Mouse (Mus musculus) forebrain, embryonic 16.5 days (tissue): Measurements from ENCODE around the gene Gm17359. TPM values are rescaled to one million over a fixed set of nuclear protein-coding genes. Genes with fewer than 3 reads are reported as not detected.
A peak's percentile ranks its signal among the peaks of the same experiment; 100 is the strongest.

Source experiments
- ATAC-seq: fragments of 200-750 bp; cut with Nextera tagmentation; 2 replicates; pipeline ENCODE4 v1.8.0; 2017; ENCODE audit warnings: mild to moderate bottlenecking, moderate library complexity
- H3K27ac ChIP-seq: fragments of 300-500 bp; sonication (generic); 2 replicates; pipeline ENCODE4 v1.5.1; 2014; ENCODE audit warnings: low read length, control low read depth
- H3K27me3 ChIP-seq: fragments of 300-500 bp; sonication (generic); replicated peaks from 2 replicates; pipeline ENCODE4 v1.6.1; 2014; ENCODE audit warnings: low read length; ENCODE audit not compliant: control insufficient read depth, insufficient read depth
- H3K36me3 ChIP-seq: fragments of 300-500 bp; sonication (generic); 2 replicates; pipeline ENCODE4 v1.6.1; 2014; ENCODE audit not compliant: control insufficient read depth, insufficient read depth
- H3K4me1 ChIP-seq: fragments of 300-500 bp; sonication (generic); replicated peaks from 2 replicates; pipeline ENCODE4 v1.6.1; 2014; ENCODE audit warnings: low read length; ENCODE audit not compliant: control insufficient read depth, insufficient read depth
- H3K4me2 ChIP-seq: fragments of 300-500 bp; sonication (generic); 2 replicates; pipeline ENCODE4 v1.6.1; 2014; ENCODE audit warnings: mild to moderate bottlenecking, low read length, control low read depth
- H3K4me3 ChIP-seq: fragments of 300-500 bp; sonication (generic); replicated peaks from 2 replicates; pipeline ENCODE4 v1.5.1; 2014; ENCODE audit warnings: mild to moderate bottlenecking, low read length, control low read depth
- H3K9ac ChIP-seq: fragments of 300-500 bp; sonication (generic); replicated peaks from 2 replicates; pipeline ENCODE4 v1.6.1; 2014; ENCODE audit warnings: low read depth, low read length, control low read depth
- H3K9me3 ChIP-seq: fragments of 300-500 bp; sonication (generic); 2 replicates; pipeline ENCODE4 v1.6.1; 2016; ENCODE audit warnings: low read length; ENCODE audit not compliant: control insufficient read depth
- WGBS: fragments of 180-500 bp; shearing (Covaris S2); extraction: QIAGEN DNeasy Blood & Tissue Kit; methylation state at CpG from one replicate; pipeline ENCODE4 v1.1.7; 2014; 5-methylcytosine and 5-hydroxymethylcytosine counted together
- polyA plus RNA-seq: library from polyadenylated mRNA; unstranded; fragments of >200 nt; fragmentation: Nextera tagmentation; extraction: Ambion mirVana; gene quantifications from 2 replicates; pipeline ENCODE4 v1.2.1, GENCODE M21; 2015

Gm17359 gene
- 0.14 TPM in 1 of 2 replicates, not detected in the other for polyA plus RNA-seq

DNA sequence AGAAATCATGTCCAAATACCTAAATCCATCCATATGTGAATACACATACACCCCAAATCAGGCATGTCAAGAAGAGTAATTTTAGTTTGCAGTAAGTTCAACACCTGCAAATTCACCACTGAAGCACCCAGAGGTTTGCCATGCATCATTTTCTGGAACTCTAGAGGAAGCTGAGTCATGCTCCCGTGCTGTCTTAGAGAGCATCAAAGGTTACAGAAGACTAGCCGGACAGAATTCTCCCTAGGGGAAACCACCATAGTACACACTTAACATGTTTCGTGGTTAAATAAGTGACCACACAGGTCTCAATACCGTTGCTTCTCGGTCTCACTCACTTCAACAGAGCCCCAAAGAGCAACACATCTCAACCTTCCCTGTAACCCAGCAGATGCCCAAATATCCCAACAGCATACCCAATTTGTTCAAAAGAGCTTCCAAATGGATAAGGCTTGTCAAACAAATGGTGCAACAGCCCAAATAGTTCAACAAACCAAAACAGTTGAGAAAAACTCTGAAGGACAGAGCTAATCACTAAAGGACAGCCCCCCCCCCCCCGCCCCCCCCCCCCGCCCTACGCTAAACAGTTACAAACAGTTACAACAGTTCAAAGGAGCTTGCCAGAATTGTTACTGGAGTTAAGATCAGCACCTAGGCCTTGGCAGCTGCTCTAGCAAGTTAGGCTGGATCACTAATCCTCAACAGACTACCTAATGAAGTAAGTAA, at the start of gene Gm17359:
Gene Gm17359 (plus strand): TSS at position 618 of the 723 bp plus-strand sequence.
- H3K4me1 ChIP-seq: no peaks in the 10 kb centered on the region
- 80% methylated on average over 8 of the region's 8 CpGs for WGBS
- no peaks in the 10 kb centered on the region for H3K9me3 ChIP-seq
- H3K4me2 ChIP-seq: no peak within 1 kb of the TSS
- H3K27ac ChIP-seq: no peak within 1 kb of the TSS
- ATAC-seq: no peak
- H3K27me3 ChIP-seq: no peaks in the 10 kb centered on the region
- H3K4me3 ChIP-seq: no peak within 1 kb of the TSS
- no peak within 1 kb of the TSS for H3K9ac ChIP-seq
- H3K36me3 ChIP-seq: no peaks in the 10 kb centered on the region

DNA sequence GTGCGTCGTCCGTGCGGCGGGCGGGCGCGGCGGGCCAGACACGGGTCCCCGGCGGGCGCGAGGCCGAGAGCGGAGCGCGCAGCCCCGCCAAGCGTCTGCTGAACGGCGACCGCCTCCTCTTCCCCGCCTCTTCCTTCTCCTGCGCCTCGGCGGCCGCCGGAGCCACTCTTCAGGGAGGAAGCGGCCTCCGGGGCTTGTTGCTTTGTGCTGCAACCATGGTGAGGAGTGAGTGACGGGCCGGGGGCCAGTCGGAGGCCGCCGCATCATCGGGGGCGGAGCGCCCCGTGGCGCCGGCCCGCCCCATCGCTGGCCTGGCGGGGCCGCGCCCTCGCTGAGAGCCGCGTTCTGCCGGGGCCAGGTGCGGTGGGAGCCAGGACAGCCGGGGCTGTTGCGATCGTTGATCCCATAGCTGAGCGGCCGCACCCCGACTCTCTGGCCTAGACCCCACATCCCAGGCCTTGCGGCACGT, 49.3 kb upstream of the Gm17359 start:
- Histone ChIP-seq H3K9me3 (no peaks in the 10 kb centered on the region), H3K36me3 (no peaks in the 10 kb centered on the region), H3K27me3 (no peaks in the 10 kb centered on the region), H3K4me2 (peak overlapping the region; percentile 94), H3K4me3 (peak overlapping the region; percentile 99), H3K27ac (peak overlapping the region; percentile 98), H3K4me1 (peaks cover 33% of the 10 kb centered on the region), H3K9ac (peak overlapping the region; percentile 97)
- peak; percentile 99 for ATAC-seq
- WGBS: under 1% methylated on average over 52 of the region's 60 CpGs

GRCm38 (mm10) chr3:79287699-79288458, 48.6 kb upstream of the Gm17359 start:
- H3K9ac ChIP-seq: peak overlapping the region; percentile 97
- H3K4me2 ChIP-seq: peak overlapping the region; percentile 66
- H3K36me3 ChIP-seq: no peaks in the 10 kb centered on the region
- H3K27me3 ChIP-seq: no peaks in the 10 kb centered on the region
- no peaks in the 10 kb centered on the region for H3K9me3 ChIP-seq
- no peak for ATAC-seq
- H3K27ac ChIP-seq: no peak overlapping the region
- WGBS: 17% methylated on average over 17 of the region's 17 CpGs
- peaks cover 31% of the 10 kb centered on the region for H3K4me1 ChIP-seq
- H3K4me3 ChIP-seq: peak overlapping the region; percentile 99

- Histone ChIP-seq H3K4me2 (no peak overlapping the region), H3K4me1 (peaks cover 22% of the 10 kb centered on the region), H3K36me3 (no peaks in the 10 kb centered on the region), H3K9me3 (no peaks in the 10 kb centered on the region), H3K9ac (no peak overlapping the region), H3K4me3 (no peak overlapping the region), H3K27ac (no peak overlapping the region), H3K27me3 (no peaks in the 10 kb centered on the region)
- no peak for ATAC-seq
- 72% methylated on average over 3 of the region's 3 CpGs for WGBS
Measured at GRCm38 (mm10) chr3:79289050-79289449, 47.4 kb upstream of the Gm17359 start.

DNA sequence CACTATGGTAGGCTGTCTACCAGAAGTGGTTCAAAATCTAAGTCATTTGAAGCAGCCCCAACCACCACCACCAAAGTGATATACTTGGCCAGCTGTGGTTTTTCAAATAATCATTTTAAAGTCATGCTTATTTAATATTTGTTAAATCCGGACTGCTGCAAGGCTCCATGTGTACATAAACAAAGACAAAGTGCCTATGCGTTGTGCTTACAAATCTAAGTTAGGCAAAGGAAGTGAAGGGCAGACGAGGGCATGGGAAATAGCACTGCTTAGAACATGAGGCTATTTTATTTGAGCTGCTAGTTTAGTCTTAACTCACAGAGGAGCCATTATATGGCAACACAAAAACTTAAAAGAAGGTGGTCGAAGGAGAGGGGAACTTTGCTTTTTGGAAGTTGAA, 43.4 kb upstream of the Gm17359 start:
- WGBS: 72% methylated on average over 4 of the region's 4 CpGs

GRCm38 (mm10) chr3:79294701-79295100, 41.8 kb upstream of the Gm17359 start:
- no peak overlapping the region for H3K4me2 ChIP-seq
- WGBS: 93% methylated on average over 3 of the region's 3 CpGs
- no peaks in the 10 kb centered on the region for H3K9me3 ChIP-seq
- no peak overlapping the region for H3K4me3 ChIP-seq
- H3K36me3 ChIP-seq: no peaks in the 10 kb centered on the region
- H3K27ac ChIP-seq: no peak overlapping the region
- no peak for ATAC-seq
- no peaks in the 10 kb centered on the region for H3K4me1 ChIP-seq
- H3K9ac ChIP-seq: no peak overlapping the region
- no peaks in the 10 kb centered on the region for H3K27me3 ChIP-seq

More for the DNA sequence above, 43.4 kb upstream of the Gm17359 start:
- Histone ChIP-seq H3K27me3 (no peaks in the 10 kb centered on the region), H3K27ac (no peak overlapping the region), H3K9ac (no peak overlapping the region), H3K4me1 (no peaks in the 10 kb centered on the region; the same call in 1 of the 2 replicates), H3K4me3 (no peak overlapping the region), H3K36me3 (no peaks in the 10 kb centered on the region), H3K9me3 (no peaks in the 10 kb centered on the region), H3K4me2 (no peak overlapping the region)
- ATAC-seq: no peak

DNA sequence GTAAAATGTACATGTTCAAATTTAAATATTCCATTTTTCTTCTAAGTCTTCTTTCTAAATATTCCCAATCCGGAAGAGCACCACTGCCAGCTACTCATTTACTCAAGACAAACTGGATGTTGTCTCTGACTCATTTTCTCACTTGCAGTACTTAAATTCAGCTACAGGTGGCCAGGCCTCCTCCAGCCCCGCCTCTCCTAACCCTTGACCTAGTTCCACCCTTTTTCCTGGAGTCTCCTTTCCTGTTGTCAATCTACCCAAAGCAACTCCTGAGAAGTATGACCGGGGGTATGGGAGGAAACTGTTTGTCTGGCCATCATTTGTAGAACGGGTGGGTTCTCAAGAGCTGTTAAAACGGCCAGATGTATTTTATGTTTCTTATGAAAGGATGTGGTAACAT, 40.4 kb upstream of the Gm17359 start:
- Histone ChIP-seq H3K9ac (no peak overlapping the region), H3K9me3 (no peaks in the 10 kb centered on the region), H3K4me2 (no peak overlapping the region), H3K27ac (no peak overlapping the region), H3K36me3 (no peaks in the 10 kb centered on the region), H3K27me3 (no peaks in the 10 kb centered on the region), H3K4me1 (no peaks in the 10 kb centered on the region), H3K4me3 (no peak overlapping the region)
- 71% methylated on average over 5 of the region's 5 CpGs for WGBS
- no peak for ATAC-seq

DNA sequence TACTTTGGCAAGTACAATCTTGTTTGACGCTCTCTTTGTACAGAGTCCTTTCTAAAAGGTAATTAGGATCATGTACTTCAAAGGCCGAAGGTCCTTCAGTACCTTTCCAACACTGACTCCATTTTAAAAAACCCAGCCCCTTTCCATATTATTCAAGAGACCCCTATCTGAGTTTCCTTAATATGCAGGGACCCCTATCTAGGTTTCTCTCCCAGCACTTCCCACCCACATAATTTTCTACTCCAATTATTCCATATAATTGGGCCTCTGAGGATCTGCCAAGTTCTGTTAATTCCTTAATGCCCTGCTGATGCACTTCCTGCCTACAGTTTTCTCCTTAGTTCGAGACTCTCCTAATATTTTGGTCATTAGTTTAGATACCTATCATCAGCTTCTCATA, 39.9 kb upstream of the Gm17359 start:
- 47% methylated on average over 3 of the region's 3 CpGs for WGBS
- Histone ChIP-seq H3K4me3 (no peak overlapping the region), H3K4me1 (no peaks in the 10 kb centered on the region), H3K9ac (no peak overlapping the region), H3K9me3 (no peaks in the 10 kb centered on the region), H3K27me3 (no peaks in the 10 kb centered on the region), H3K27ac (no peak overlapping the region), H3K4me2 (no peak overlapping the region), H3K36me3 (no peaks in the 10 kb centered on the region)
- ATAC-seq: no peak

- WGBS: 89% methylated on average over 4 of the region's 4 CpGs
- Histone ChIP-seq H3K9ac (no peak overlapping the region), H3K9me3 (no peaks in the 10 kb centered on the region), H3K4me2 (no peak overlapping the region), H3K36me3 (no peaks in the 10 kb centered on the region), H3K27ac (no peak overlapping the region), H3K4me3 (no peak overlapping the region), H3K27me3 (no peaks in the 10 kb centered on the region), H3K4me1 (no peaks in the 10 kb centered on the region)
- no peak for ATAC-seq
Measured at GRCm38 (mm10) chr3:79297281-79297680, 39.2 kb upstream of the Gm17359 start.
